Mouse (Mus musculus) limb, embryonic 13.5 days (tissue): ENCODE data around the gene Prr18. TPM values are rescaled to one million over a fixed set of nuclear protein-coding genes. Genes with fewer than 3 reads are reported as not detected.

Source experiments
- ATAC-seq: fragments of 200-750 bp; cut with Nextera tagmentation; 2 replicates; pipeline ENCODE4 v1.8.0; 2017; ENCODE audit warnings: low read depth, moderate number of reproducible peaks, moderate TSS enrichment; ENCODE audit not compliant: low FRiP score
- H3K27ac ChIP-seq: fragments of 300-500 bp; sonication (generic); 2 replicates; pipeline ENCODE4 v1.5.1; 2015; ENCODE audit warnings: inconsistent platforms, mild to moderate bottlenecking, moderate library complexity
- H3K27me3 ChIP-seq: fragments of 300-500 bp; sonication (generic); 2 replicates; pipeline ENCODE4 v1.6.1; 2015; ENCODE audit warnings: mild to moderate bottlenecking, inconsistent platforms
- H3K36me3 ChIP-seq: fragments of 300-500 bp; sonication (generic); 2 replicates; pipeline ENCODE4 v1.6.1; 2015; ENCODE audit warnings: inconsistent platforms, mild to moderate bottlenecking, moderate library complexity
- H3K4me1 ChIP-seq: fragments of 300-500 bp; sonication (generic); 2 replicates; pipeline ENCODE4 v1.6.1; 2015; ENCODE audit warnings: inconsistent platforms
- H3K4me2 ChIP-seq: fragments of 300-500 bp; sonication (generic); replicated peaks from 2 replicates; pipeline ENCODE4 v1.6.1; 2015; ENCODE audit warnings: inconsistent platforms, mild to moderate bottlenecking, moderate library complexity
- H3K4me3 ChIP-seq: fragments of 300-500 bp; sonication (generic); 2 replicates; pipeline ENCODE4 v1.5.1; 2015; ENCODE audit warnings: moderate library complexity, mild to moderate bottlenecking, inconsistent platforms
- H3K9ac ChIP-seq: fragments of 300-500 bp; sonication (generic); 2 replicates; pipeline ENCODE4 v1.6.1; 2015; ENCODE audit warnings: mild to moderate bottlenecking, inconsistent platforms
- H3K9me3 ChIP-seq: fragments of 300-500 bp; sonication (generic); 2 replicates; pipeline ENCODE4 v1.6.1; 2016; ENCODE audit warnings: inconsistent platforms
- WGBS: fragments of 180-500 bp; shearing (Covaris S2); methylation state at CpG from one replicate; pipeline ENCODE4 v1.1.7; 2015; 5-methylcytosine and 5-hydroxymethylcytosine counted together
- polyA plus RNA-seq: library from polyadenylated mRNA; unstranded; fragments of >200 nt; fragmentation: Nextera tagmentation; extraction: Ambion mirVana; gene quantifications from 2 replicates; pipeline ENCODE4 v1.2.1, GENCODE M21; 2015

The Prr18 gene
- polyA plus RNA-seq, 1 experiment from 2014 or later, result 0.50 TPM

DNA sequence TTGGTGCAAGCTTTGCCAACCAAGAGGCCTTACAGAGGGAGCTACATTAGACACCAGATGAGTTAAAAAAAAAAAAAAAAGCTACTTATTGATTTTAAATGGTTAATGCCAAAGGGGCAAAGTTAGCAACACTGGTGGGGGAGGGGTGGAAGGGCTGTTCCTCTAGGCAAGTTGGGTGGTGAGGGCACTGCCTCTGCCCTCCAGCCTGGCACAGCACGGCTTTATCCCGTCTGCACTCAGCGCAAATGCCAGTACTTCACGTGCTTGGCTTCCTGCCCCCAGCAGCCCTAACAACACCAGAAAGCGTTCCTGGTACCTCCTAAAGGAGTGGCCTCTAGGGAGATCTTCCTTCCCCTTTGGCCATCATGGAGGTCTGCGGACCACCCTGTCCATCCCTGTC is 6.2 kb downstream of the Prr18 start:
- no peak for ATAC-seq
- WGBS, result 68% methylated on average over 6 of the region's 6 CpGs
- no peak overlapping the region for H3K9ac ChIP-seq
- H3K4me3 ChIP-seq, result no peak overlapping the region
- H3K4me1 ChIP-seq, result peaks cover 16% of the 10 kb centered on the region
- no peaks in the 10 kb centered on the region for H3K9me3 ChIP-seq
- peaks cover 54% of the 10 kb centered on the region for H3K27me3 ChIP-seq
- no peaks in the 10 kb centered on the region for H3K36me3 ChIP-seq
- no peak overlapping the region for H3K27ac ChIP-seq
- no peak overlapping the region for H3K4me2 ChIP-seq

- H3K36me3 ChIP-seq, result no peaks in the 10 kb centered on the region
- H3K4me2 ChIP-seq, result no peak overlapping the region
- H3K27me3 ChIP-seq, result peaks cover 10% of the 10 kb centered on the region
- H3K9ac ChIP-seq, result no peak overlapping the region
- 81% methylated on average over 5 of the region's 5 CpGs for WGBS
- H3K9me3 ChIP-seq, result no peaks in the 10 kb centered on the region
- no peak overlapping the region for H3K4me3 ChIP-seq
- no peak for ATAC-seq
- no peak overlapping the region for H3K27ac ChIP-seq
- H3K4me1 ChIP-seq, result no peaks in the 10 kb centered on the region
Measured at GRCm38 (mm10) chr17:8347765-8348285, 10.6 kb downstream of the Prr18 start.

DNA sequence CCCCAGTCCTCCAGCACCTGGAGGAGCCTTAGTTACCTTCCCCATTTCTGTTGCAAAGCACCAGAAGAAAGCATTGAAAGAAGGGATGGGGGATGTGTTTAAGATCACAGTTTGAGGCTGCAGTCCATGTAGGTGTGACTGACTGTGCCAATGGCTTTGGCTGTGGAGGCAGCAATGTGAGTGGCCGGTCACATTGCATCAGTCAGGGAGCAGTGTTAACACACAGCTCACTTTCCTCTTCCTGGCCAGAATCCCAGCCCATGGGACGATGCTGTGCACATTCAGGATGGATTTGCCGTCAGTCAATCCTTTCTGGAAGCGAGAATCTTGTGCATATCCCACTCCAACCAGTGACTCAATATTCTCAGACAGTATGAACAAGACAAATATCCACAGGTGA is 11.7 kb downstream of the Prr18 start:
- ATAC-seq, result no peak
- WGBS, result 86% methylated on average over 4 of the region's 4 CpGs

DNA sequence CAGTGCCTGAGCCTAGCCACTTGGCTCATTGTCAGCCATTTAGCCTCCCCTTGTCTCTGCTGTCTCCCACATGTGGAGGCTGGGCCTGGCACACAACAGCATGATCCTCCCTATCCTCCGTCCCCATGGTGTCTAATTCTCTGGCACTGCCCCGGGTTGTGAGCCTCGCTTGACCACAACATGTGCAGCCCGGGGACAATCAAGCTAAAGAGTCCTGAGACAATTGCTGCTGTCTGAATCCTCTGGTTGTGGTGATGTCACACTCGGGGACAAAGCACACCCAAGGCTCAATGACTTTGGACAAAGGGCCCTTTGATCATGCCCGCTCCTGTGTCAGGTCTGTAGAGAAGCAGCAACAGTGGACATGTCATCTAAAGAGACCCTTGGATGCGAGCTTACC is 13.8 kb downstream of the Prr18 start:
- no peaks in the 10 kb centered on the region for H3K9me3 ChIP-seq
- no peak overlapping the region for H3K4me3 ChIP-seq
- H3K27ac ChIP-seq, result no peak overlapping the region
- ATAC-seq, result no peak
- no peaks in the 10 kb centered on the region for H3K4me1 ChIP-seq
- no peaks in the 10 kb centered on the region for H3K27me3 ChIP-seq
- H3K4me2 ChIP-seq, result no peak overlapping the region
- WGBS, result 89% methylated on average over 7 of the region's 7 CpGs
- no peak overlapping the region for H3K9ac ChIP-seq
- H3K36me3 ChIP-seq, result no peaks in the 10 kb centered on the region

More for the DNA sequence above, 11.7 kb downstream of the Prr18 start:
- no peaks in the 10 kb centered on the region for H3K9me3 ChIP-seq
- no peak overlapping the region for H3K9ac ChIP-seq
- H3K4me3 ChIP-seq, result no peak overlapping the region
- H3K27ac ChIP-seq, result no peak overlapping the region
- H3K27me3 ChIP-seq, result peaks cover 1% of the 10 kb centered on the region; the same call in 1 of the 2 replicates
- no peak overlapping the region for H3K4me2 ChIP-seq
- no peaks in the 10 kb centered on the region for H3K4me1 ChIP-seq
- no peaks in the 10 kb centered on the region for H3K36me3 ChIP-seq

DNA sequence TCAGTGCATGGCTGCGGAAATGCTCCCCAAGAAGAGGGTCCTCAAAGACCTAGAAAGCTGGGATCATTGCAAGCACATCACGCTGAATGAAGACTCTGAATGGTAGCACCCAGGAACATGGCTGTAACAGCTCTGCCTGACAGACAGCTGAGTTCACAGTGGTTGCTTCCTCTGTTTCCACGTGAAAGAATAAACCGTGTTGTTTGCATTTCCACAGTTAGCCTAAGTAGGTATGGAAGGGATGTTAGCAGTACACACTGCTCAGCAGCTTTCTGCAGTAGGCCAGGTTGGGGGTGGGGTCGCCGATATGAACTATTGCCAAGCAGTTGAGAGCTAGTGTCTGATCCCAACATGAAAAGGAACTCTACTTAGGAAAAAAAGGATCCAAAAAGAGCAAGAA is 18.4 kb downstream of the Prr18 start, which contains the start of gene T2:
T2 (plus strand) TSS at position 301 of the 400 bp plus-strand sequence.
- no peak for ATAC-seq
- Histone ChIP-seq H3K4me1 (no peaks in the 10 kb centered on the region; the same call in 1 of the 2 replicates), H3K4me3 (no peak within 1 kb of the TSS), H3K9ac (no peak within 1 kb of the TSS), H3K27ac (no peak within 1 kb of the TSS), H3K9me3 (no peaks in the 10 kb centered on the region), H3K4me2 (no peak within 1 kb of the TSS), H3K27me3 (no peaks in the 10 kb centered on the region), H3K36me3 (no peaks in the 10 kb centered on the region)
- 86% methylated on average over 6 of the region's 6 CpGs for WGBS

DNA sequence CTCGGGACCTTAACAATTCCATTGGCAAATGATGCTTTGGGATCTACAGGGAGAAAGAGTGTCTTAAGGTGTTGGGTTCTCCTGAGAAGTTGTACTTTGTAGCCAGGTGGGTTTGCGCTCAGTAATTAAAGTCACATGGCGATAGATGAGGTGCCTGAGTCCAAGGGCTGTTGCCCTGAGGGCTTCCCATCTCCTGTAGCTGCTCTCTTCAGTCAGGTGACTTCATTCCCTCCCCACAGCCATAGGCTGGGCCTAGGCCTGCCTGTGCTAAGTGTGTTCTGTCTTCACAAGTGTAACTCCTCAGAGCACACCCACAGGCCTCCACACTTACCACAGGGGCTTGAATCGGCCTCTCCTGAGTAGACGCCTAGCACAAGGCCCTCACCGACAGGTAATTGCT is 20.2 kb downstream of the Prr18 start:
- H3K27ac ChIP-seq, result no peak overlapping the region
- H3K4me2 ChIP-seq, result no peak overlapping the region
- no peaks in the 10 kb centered on the region for H3K27me3 ChIP-seq
- H3K36me3 ChIP-seq, result no peaks in the 10 kb centered on the region
- H3K9me3 ChIP-seq, result no peaks in the 10 kb centered on the region
- no peak overlapping the region for H3K4me3 ChIP-seq
- WGBS, result 87% methylated on average over 6 of the region's 6 CpGs
- peaks cover 17% of the 10 kb centered on the region for H3K4me1 ChIP-seq
- no peak overlapping the region for H3K9ac ChIP-seq
- ATAC-seq, result no peak

DNA sequence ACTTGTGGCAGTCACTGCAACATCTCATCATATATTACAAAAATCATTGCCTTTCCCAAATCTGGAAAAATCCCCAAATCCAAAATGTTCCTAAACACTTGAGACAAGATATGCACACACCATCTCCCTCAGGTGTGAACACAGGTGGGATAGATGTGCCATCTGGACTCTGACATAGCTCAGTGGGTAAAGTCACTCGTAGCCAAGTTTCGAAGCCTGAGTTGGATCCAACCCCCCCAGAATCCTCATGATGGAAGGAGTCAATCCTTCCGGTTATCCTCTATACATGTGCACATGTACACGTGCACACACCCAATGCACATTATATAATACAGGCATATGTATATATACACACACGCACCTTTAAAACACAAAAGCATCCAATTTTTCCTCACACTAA is 23.6 kb downstream of the Prr18 start:
- H3K36me3 ChIP-seq, result no peaks in the 10 kb centered on the region
- no peak overlapping the region for H3K9ac ChIP-seq
- H3K4me3 ChIP-seq, result no peak overlapping the region
- H3K4me2 ChIP-seq, result no peak overlapping the region
- H3K4me1 ChIP-seq, result peaks cover 21% of the 10 kb centered on the region
- ATAC-seq, result no peak
- WGBS, result 91% methylated on average over 5 of the region's 5 CpGs
- 0 out of 2 replicates have a peak, but pooled peaks cover 4% of the 10 kb centered on the region for H3K27me3 ChIP-seq
- no peaks in the 10 kb centered on the region for H3K9me3 ChIP-seq
- no peak overlapping the region for H3K27ac ChIP-seq

- Histone ChIP-seq H3K27me3 (0 out of 2 replicates have a peak, but pooled peaks cover 4% of the 10 kb centered on the region), H3K4me3 (no peak overlapping the region), H3K9ac (no peak overlapping the region), H3K27ac (no peak overlapping the region), H3K36me3 (no peaks in the 10 kb centered on the region), H3K4me2 (no peak overlapping the region), H3K9me3 (no peaks in the 10 kb centered on the region), H3K4me1 (peaks cover 22% of the 10 kb centered on the region)
- 65% methylated on average over 10 of the region's 10 CpGs for WGBS
- ATAC-seq, result no peak
Measured at GRCm38 (mm10) chr17:8361281-8362103, 24.2 kb downstream of the Prr18 start.

- 13% methylated on average over 20 of the region's 20 CpGs for WGBS
- H3K27ac ChIP-seq, result peak overlapping the region; percentile 63
- no peak overlapping the region for H3K9ac ChIP-seq
- 0 out of 2 replicates have a peak, but pooled peaks have one; percentile 2 for ATAC-seq
- H3K9me3 ChIP-seq, result no peaks in the 10 kb centered on the region
- H3K27me3 ChIP-seq, result 0 out of 2 replicates have a peak, but pooled peaks cover 4% of the 10 kb centered on the region
- no peaks in the 10 kb centered on the region for H3K36me3 ChIP-seq
- peak overlapping the region; percentile 48 for H3K4me2 ChIP-seq
- peaks cover 50% of the 10 kb centered on the region for H3K4me1 ChIP-seq
- H3K4me3 ChIP-seq, result peak overlapping the region; percentile 5; the same call in 1 of the 2 replicates
Measured at GRCm38 (mm10) chr17:8367514-8368480, 30.5 kb downstream of the Prr18 start.

- Histone ChIP-seq H3K36me3 (no peaks in the 10 kb centered on the region), H3K9ac (no peak overlapping the region), H3K9me3 (no peaks in the 10 kb centered on the region), H3K27ac (no peak overlapping the region), H3K4me1 (peaks cover 49% of the 10 kb centered on the region), H3K27me3 (0 out of 2 replicates have a peak, but pooled peaks cover 4% of the 10 kb centered on the region), H3K4me2 (no peak overlapping the region), H3K4me3 (no peak overlapping the region)
- no peak for ATAC-seq
- 32% methylated on average over 8 of the region's 8 CpGs for WGBS
Measured at GRCm38 (mm10) chr17:8368570-8368969, 31.3 kb downstream of the Prr18 start.

GRCm38 (mm10) chr17:8369171-8369570 is 31.9 kb downstream of the Prr18 start:
- ATAC-seq, result no peak
- no peaks in the 10 kb centered on the region for H3K9me3 ChIP-seq
- 79% methylated on average over 2 of the region's 2 CpGs for WGBS
- H3K4me1 ChIP-seq, result peaks cover 49% of the 10 kb centered on the region
- no peak overlapping the region for H3K27ac ChIP-seq
- H3K9ac ChIP-seq, result no peak overlapping the region
- H3K4me2 ChIP-seq, result no peak overlapping the region
- no peaks in the 10 kb centered on the region for H3K27me3 ChIP-seq
- no peaks in the 10 kb centered on the region for H3K36me3 ChIP-seq
- no peak overlapping the region for H3K4me3 ChIP-seq
